Mouse (Mus musculus) CH12.LX (cell line): ENCODE results near the gene Arhgef12. TPM values are rescaled to one million over a fixed set of nuclear protein-coding genes. Genes with fewer than 3 reads are reported as not detected.

Experiments used
- DNase-seq: peaks from one replicate; pipeline ENCODE4 v3.0.0-alpha.2; 2013; ENCODE audit errors: extremely low read depth
- H3K27ac ChIP-seq: 2 replicates; pipeline ENCODE4 v1.5.1; 2012; ENCODE audit warnings: low read depth, mild to moderate bottlenecking, control low read depth, moderate library complexity; ENCODE audit not compliant: insufficient read depth
- H3K27me3 ChIP-seq: replicated peaks from 2 replicates; pipeline ENCODE3; 2012; ENCODE audit warnings: inconsistent platforms
- H3K36me3 ChIP-seq, 2 experiments: replicated peaks in 1 of 2; 2 replicates each; pipeline versions ENCODE3 to v1.6.1; 2012; ENCODE audit warnings: inconsistent platforms in 1 of 2, low read length in 1 of 2, mild to moderate bottlenecking in 1 of 2, mixed read lengths in 1 of 2, moderate library complexity in 1 of 2; ENCODE audit not compliant: control insufficient read depth in 1 of 2, insufficient read depth in 1 of 2
- H3K4me1 ChIP-seq, 2 experiments: 2 replicates each; pipeline ENCODE4 v1.6.1; 2012; ENCODE audit warnings: inconsistent platforms in 1 of 2, moderate library complexity in 1 of 2; ENCODE audit not compliant: insufficient read depth in 2 of 2, control insufficient read depth in 1 of 2
- H3K4me2 ChIP-seq: 2 replicates; pipeline ENCODE4 v1.6.1; 2012; ENCODE audit warnings: low read depth, mild to moderate bottlenecking, control low read depth; ENCODE audit not compliant: poor library complexity, insufficient read depth, severe bottlenecking
- H3K4me3 ChIP-seq, 3 experiments: fragments of 150-350 bp in 1 of 3; sonication (generic) in 1 of 3; replicated peaks in 1 of 3; 2 replicates each; pipeline versions ENCODE3 to v1.5.1; 2011 to 2012; ENCODE audit warnings: low read depth in 2 of 3, low read length in 2 of 3, mild to moderate bottlenecking in 2 of 3, moderate library complexity in 2 of 3, control low read depth in 1 of 3, improper control_type of control experiment in 1 of 3, inconsistent platforms in 1 of 3, mixed read lengths in 1 of 3; ENCODE audit not compliant: poor library complexity in 1 of 3
- H3K79me2 ChIP-seq: replicated peaks from 2 replicates; pipeline ENCODE4 v1.6.1; 2012; ENCODE audit warnings: mild to moderate bottlenecking, moderate library complexity; ENCODE audit not compliant: control insufficient read depth, poor library complexity, insufficient read depth, severe bottlenecking; ENCODE audit errors: extremely low read depth
- H3K9ac ChIP-seq: 2 replicates; pipeline ENCODE4 v1.6.1; 2012; ENCODE audit warnings: low read depth, mild to moderate bottlenecking, control low read depth, moderate library complexity; ENCODE audit not compliant: insufficient read depth
- H3K9me3 ChIP-seq: replicated peaks from 2 replicates; pipeline ENCODE3; 2012; ENCODE audit warnings: low read length, inconsistent platforms, mixed read lengths
- BHLHE40 ChIP-seq: IDR thresholded peaks from 2 replicates; pipeline ENCODE4 v1.6.1; 2011; ENCODE audit warnings: mild to moderate bottlenecking, low read depth, low read length, improper control_type of control experiment
- CHD2 ChIP-seq: IDR thresholded peaks from 2 replicates; pipeline ENCODE4 v1.6.1; 2011; ENCODE audit warnings: low read length, improper control_type of control experiment
- E2F4 ChIP-seq: IDR thresholded peaks from 2 replicates; pipeline ENCODE4 v1.6.1; 2011; ENCODE audit warnings: low read depth, low read length, improper control_type of control experiment; ENCODE audit not compliant: insufficient replicate concordance
- ELF1 ChIP-seq: IDR thresholded peaks from 2 replicates; pipeline ENCODE4 v1.6.1; 2014; ENCODE audit warnings: low read depth, mild to moderate bottlenecking, inconsistent platforms, low read length, improper control_type of control experiment
- HCFC1 ChIP-seq: IDR thresholded peaks from 2 replicates; pipeline ENCODE4 v1.6.1; 2012; ENCODE audit warnings: low read depth, mild to moderate bottlenecking, inconsistent platforms, low read length, improper control_type of control experiment
- MAZ ChIP-seq: IDR thresholded peaks from 2 replicates; pipeline ENCODE4 v1.6.1; 2012; ENCODE audit warnings: low read depth, mild to moderate bottlenecking, inconsistent platforms, low read length, improper control_type of control experiment, moderate library complexity
- MEF2A ChIP-seq: IDR thresholded peaks from 2 replicates; pipeline ENCODE4 v1.6.1; 2014; ENCODE audit warnings: low read depth, mild to moderate bottlenecking, inconsistent platforms, low read length, improper control_type of control experiment, borderline replicate concordance
- MYC ChIP-seq: IDR thresholded peaks from 2 replicates; pipeline ENCODE4 v1.6.1; 2011; ENCODE audit warnings: low read depth, mild to moderate bottlenecking, improper control_type of control experiment, low read length
- NRF1 ChIP-seq: IDR thresholded peaks from 2 replicates; pipeline ENCODE4 v1.6.1; 2014; ENCODE audit warnings: low read depth, mild to moderate bottlenecking, inconsistent platforms, low read length, improper control_type of control experiment, moderate library complexity
- POLR2A ChIP-seq: IDR thresholded peaks from 2 replicates; pipeline ENCODE4 v1.6.1; 2011; ENCODE audit warnings: low read depth, mild to moderate bottlenecking, improper control_type of control experiment, low read length
- POLR2AphosphoS2 ChIP-seq: IDR thresholded peaks from 2 replicates; pipeline ENCODE4 v1.6.1; 2011; ENCODE audit warnings: low read depth, low read length, improper control_type of control experiment
- RAD21 ChIP-seq: IDR thresholded peaks from 2 replicates; pipeline ENCODE4 v1.6.1; 2011; ENCODE audit warnings: low read depth, mild to moderate bottlenecking, low read length, improper control_type of control experiment, moderate library complexity
- RCOR1 ChIP-seq: conservative IDR thresholded peaks from 2 replicates; pipeline ENCODE4 v1.6.1; 2012; ENCODE audit warnings: low read depth, mild to moderate bottlenecking, inconsistent platforms, low read length, improper control_type of control experiment
- SIN3A ChIP-seq: IDR thresholded peaks from 2 replicates; pipeline ENCODE4 v1.6.1; 2012; ENCODE audit warnings: low read length, improper control_type of control experiment, inconsistent platforms
- SMC3 ChIP-seq: IDR thresholded peaks from 2 replicates; pipeline ENCODE4 v1.6.1; 2011; ENCODE audit warnings: low read depth, low read length, improper control_type of control experiment
- TCF12 ChIP-seq: IDR thresholded peaks from 2 replicates; pipeline ENCODE4 v1.6.1; 2014; ENCODE audit warnings: low read depth, mild to moderate bottlenecking, inconsistent platforms, low read length, improper control_type of control experiment
- ZC3H11A ChIP-seq: IDR thresholded peaks from 2 replicates; pipeline ENCODE4 v1.6.1; 2012; ENCODE audit warnings: low read depth, mild to moderate bottlenecking, inconsistent platforms, low read length, improper control_type of control experiment
- ZMIZ1 ChIP-seq: IDR thresholded peaks from 2 replicates; pipeline ENCODE4 v1.6.1; 2012; ENCODE audit warnings: low read depth, mild to moderate bottlenecking, inconsistent platforms, low read length, improper control_type of control experiment
- dilution Hi-C: fragments of 300-500 bp; cut with MboI; formaldehyde crosslinking; loops from 2 replicates; pipeline ENCODE4 v1.14.3; 2020; ENCODE audit warnings: low sequenced_read_pairs; ENCODE audit not compliant: extremely low pct_unique_long_range_greater_than_20kb, extremely low pct_ligation_motif_present
- in situ Hi-C: fragments of 300-500 bp; cut with MboI; formaldehyde crosslinking; loops from 3 replicates; pipeline ENCODE4 v1.14.3; 2019; ENCODE audit warnings: low sequenced_read_pairs, low pct_ligation_motif_present, low pct_unique_long_range_greater_than_20kb, mixed read lengths
- polyA plus RNA-seq: library from polyadenylated mRNA; unstranded; fragments of >175 nt; gene quantifications from 2 replicates; pipeline ENCODE4 v1.2.1, GENCODE M21; 2012; ENCODE audit warnings: low read depth; ENCODE audit not compliant: insufficient read length
- total RNA-seq, 2 experiments: library from RNA; depleted of rRNA; stranded (reverse); fragments of 300-350 nt in 1 of 2; fragments of >200 nt in 1 of 2; gene quantifications; 2 replicates each; pipeline ENCODE4 v1.2.3; 2012 to 2014

Gene Arhgef12
- total and polyA plus RNA-seq, 3 experiments = 4.9 to 9.4 (median 8.7) TPM

- no peak for TF ChIP-seq ZC3H11A
- no peak for TF ChIP-seq E2F4
- TF ChIP-seq RAD21 = no peak
- no peak for TF ChIP-seq CHD2
- no peak for TF ChIP-seq TCF12
- no peak for TF ChIP-seq SMC3
- no peak for TF ChIP-seq NRF1
- no peak for TF ChIP-seq SIN3A
- no peak for TF ChIP-seq POLR2AphosphoS2
- TF ChIP-seq ELF1 = no peak
- TF ChIP-seq POLR2A = no peak
- no peak for TF ChIP-seq ZMIZ1
- no peak for TF ChIP-seq BHLHE40
- TF ChIP-seq MAZ = no peak
- no peak for TF ChIP-seq HCFC1
- no peak for TF ChIP-seq MEF2A
- no peak for TF ChIP-seq MYC
- H3K36me3 ChIP-seq = peaks cover 3 to 17% of the 10 kb centered on the region in 2 experiments
These were observed 68.6 kb downstream of the Arhgef12 start for GRCm38 (mm10) chr9:43038466-43038865.

GRCm38 (mm10) chr9:43035208-43035607, 71.8 kb downstream of the Arhgef12 start:
- dilution Hi-C loops (no loop called here), in situ Hi-C loops (no loop called here)
- peaks cover 1 to 9% of the 10 kb centered on the region in 2 experiments for H3K36me3 ChIP-seq
- no peaks in the 10 kb centered on the region for H3K27me3 ChIP-seq
- H3K27ac ChIP-seq = no peak overlapping the region
- H3K4me3 ChIP-seq = no peak overlapping the region
- DNase-seq = no peak
- no peak overlapping the region for H3K9ac ChIP-seq
- H3K79me2 ChIP-seq = no peaks in the 10 kb centered on the region
- peaks cover 0 to 3% of the 10 kb centered on the region in 2 experiments; a peak in 1 of 4 replicates for H3K4me1 ChIP-seq
- H3K4me2 ChIP-seq = no peak overlapping the region
- TF ChIP-seq RCOR1 = no peak
- no peak for TF ChIP-seq MEF2A
- TF ChIP-seq TCF12 = no peak
- no peak for TF ChIP-seq ZC3H11A
- H3K9me3 ChIP-seq = no peaks in the 10 kb centered on the region

More at GRCm38 (mm10) chr9:43038466-43038865, 68.6 kb downstream of the Arhgef12 start:
- no peak overlapping the region for H3K9ac ChIP-seq
- H3K4me1 ChIP-seq = peaks cover 0 to 3% of the 10 kb centered on the region in 2 experiments; a peak in 1 of 4 replicates
- H3K27me3 ChIP-seq = no peaks in the 10 kb centered on the region
- dilution Hi-C loops (no loop called here), in situ Hi-C loops (no loop called here)
- H3K79me2 ChIP-seq = no peaks in the 10 kb centered on the region
- no peak overlapping the region for H3K27ac ChIP-seq
- no peaks in the 10 kb centered on the region for H3K9me3 ChIP-seq
- H3K4me2 ChIP-seq = no peak overlapping the region
- no peak for DNase-seq
- no peak overlapping the region for H3K4me3 ChIP-seq
